Mouse (Mus musculus): ENCODE results near the gene Rexo1. TPM values are rescaled to one million over a fixed set of nuclear protein-coding genes. Genes with fewer than 3 reads are reported as not detected.
A peak's percentile ranks its signal among the peaks of the same experiment; 100 is the strongest.

Rexo1 gene
- polyA plus RNA-seq, 1 experiment from 2014 or later = 22.3 TPM

GRCm38 (mm10) chr10:80604988-80605387 is 43.6 kb upstream of the Rexo1 start:
- ATAC-seq = no peak
- Histone ChIP-seq H3K4me3 (ENCODE audit: low read depth, low read length) (no peak overlapping the region), H3K27ac (ENCODE audit: low read depth, low read length) (no peak overlapping the region), H3K9ac (ENCODE audit: low read length) (no peak overlapping the region), H3K36me3 (ENCODE audit: control insufficient read depth, insufficient read depth, low read length) (peaks cover 38% of the 10 kb centered on the region), H3K4me2 (ENCODE audit: low read length) (no peak overlapping the region), H3K9me3 (replicated peaks; ENCODE audit: control insufficient read depth, low read length) (no peaks in the 10 kb centered on the region), H3K4me1 (ENCODE audit: control insufficient read depth, insufficient read depth, low read length) (peaks cover 14% of the 10 kb centered on the region), H3K27me3 (replicated peaks; ENCODE audit: control insufficient read depth, insufficient read depth, low read length) (no peaks in the 10 kb centered on the region)
- no peak for DNase-seq (ENCODE audit: low spot score)
- WGBS = 91% methylated on average over 2 of the region's 2 CpGs

GRCm38 (mm10) chr10:80604001-80604509 is 42.7 kb upstream of the Rexo1 start:
- H3K9ac ChIP-seq (ENCODE audit: low read length) = peak overlapping the region; percentile 69
- WGBS = 94% methylated on average over 7 of the region's 7 CpGs
- ATAC-seq (no peak), DNase-seq (ENCODE audit: low spot score) (no peak)
- peak overlapping the region; percentile 89 for H3K4me2 ChIP-seq (ENCODE audit: low read length)
- peaks cover 30% of the 10 kb centered on the region for H3K36me3 ChIP-seq (ENCODE audit: control insufficient read depth, insufficient read depth, low read length)
- peaks cover 14% of the 10 kb centered on the region for H3K4me1 ChIP-seq (ENCODE audit: control insufficient read depth, insufficient read depth, low read length)
- H3K27ac ChIP-seq (ENCODE audit: low read depth, low read length) = no peak overlapping the region
- H3K4me3 ChIP-seq (ENCODE audit: low read depth, low read length) = peak overlapping the region; percentile 59; the same call in 1 of the 2 replicates
- H3K27me3 ChIP-seq (replicated peaks; ENCODE audit: control insufficient read depth, insufficient read depth, low read length) = no peaks in the 10 kb centered on the region
- H3K9me3 ChIP-seq (replicated peaks; ENCODE audit: control insufficient read depth, low read length) = no peaks in the 10 kb centered on the region

GRCm38 (mm10) chr10:80603364-80603763 is 42.0 kb upstream of the Rexo1 start:
- H3K4me1 ChIP-seq (ENCODE audit: control insufficient read depth, insufficient read depth, low read length) = peaks cover 14% of the 10 kb centered on the region
- 38% methylated on average over 7 of the region's 7 CpGs for WGBS
- H3K27ac ChIP-seq (ENCODE audit: low read depth, low read length) = peak overlapping the region; percentile 73
- no peaks in the 10 kb centered on the region for H3K9me3 ChIP-seq (replicated peaks; ENCODE audit: control insufficient read depth, low read length)
- peak overlapping the region; percentile 89 for H3K4me2 ChIP-seq (ENCODE audit: low read length)
- ATAC-seq (no peak), DNase-seq (ENCODE audit: low spot score) (no peak)
- peak overlapping the region; percentile 69 for H3K9ac ChIP-seq (ENCODE audit: low read length)
- H3K36me3 ChIP-seq (ENCODE audit: control insufficient read depth, insufficient read depth, low read length) = peaks cover 23% of the 10 kb centered on the region
- H3K27me3 ChIP-seq (replicated peaks; ENCODE audit: control insufficient read depth, insufficient read depth, low read length) = no peaks in the 10 kb centered on the region
- H3K4me3 ChIP-seq (ENCODE audit: low read depth, low read length) = peak overlapping the region; percentile 59

GRCm38 (mm10) chr10:80602698-80603325 is 41.5 kb upstream of the Rexo1 start, which contains the start of the genes Scamp4 and Adat3:
Scamp4 (plus strand) TSS chr10:80602872.
Adat3 (plus strand) TSS chr10:80602880.
- Histone ChIP-seq H3K9me3 (replicated peaks; ENCODE audit: control insufficient read depth, low read length) (no peaks in the 10 kb centered on the region), H3K27me3 (replicated peaks; ENCODE audit: control insufficient read depth, insufficient read depth, low read length) (no peaks in the 10 kb centered on the region), H3K4me3 (ENCODE audit: low read depth, low read length) (peak within 1 kb of the TSS; percentile 59), H3K4me2 (ENCODE audit: low read length) (peak within 1 kb of the TSS; percentile 89), H3K9ac (ENCODE audit: low read length) (peak within 1 kb of the TSS; percentile 69), H3K36me3 (ENCODE audit: control insufficient read depth, insufficient read depth, low read length) (peaks cover 17% of the 10 kb centered on the region), H3K4me1 (ENCODE audit: control insufficient read depth, insufficient read depth, low read length) (peaks cover 14% of the 10 kb centered on the region), H3K27ac (ENCODE audit: low read depth, low read length) (peak within 1 kb of the TSS; percentile 73)
- ATAC-seq = peak; percentile 98
- DNase-seq (ENCODE audit: low spot score) = peak; percentile 98
- under 1% methylated on average over 54 of the region's 54 CpGs for WGBS

- no peaks in the 10 kb centered on the region for H3K27me3 ChIP-seq (replicated peaks; ENCODE audit: control insufficient read depth, insufficient read depth, low read length)
- no peak overlapping the region for H3K4me2 ChIP-seq (ENCODE audit: low read length)
- H3K4me1 ChIP-seq (ENCODE audit: control insufficient read depth, insufficient read depth, low read length) = no peaks in the 10 kb centered on the region
- ATAC-seq = no peak
- 47% methylated on average over 4 of the region's 4 CpGs for WGBS
- no peaks in the 10 kb centered on the region for H3K9me3 ChIP-seq (replicated peaks; ENCODE audit: control insufficient read depth, low read length)
- no peak overlapping the region for H3K27ac ChIP-seq (ENCODE audit: low read depth, low read length)
- H3K36me3 ChIP-seq (ENCODE audit: control insufficient read depth, insufficient read depth, low read length) = no peaks in the 10 kb centered on the region
- H3K9ac ChIP-seq (ENCODE audit: low read length) = no peak overlapping the region
- H3K4me3 ChIP-seq (ENCODE audit: low read depth, low read length) = no peak overlapping the region
- no peak for DNase-seq (ENCODE audit: low spot score)
Observed at GRCm38 (mm10) chr10:80596318-80596717, 35.0 kb upstream of the Rexo1 start.

GRCm38 (mm10) chr10:80589879-80590854 is 28.8 kb upstream of the Rexo1 start, which contains the start of gene Abhd17a:
Abhd17a (minus strand) TSS chr10:80590341.
- under 1% methylated on average over 66 of the region's 73 CpGs for WGBS
- DNase-seq (ENCODE audit: low spot score) = peak; percentile 99

GRCm38 (mm10) chr10:80589127-80589878 is 27.9 kb upstream of the Rexo1 start:
- WGBS = 21% methylated on average over 12 of the region's 12 CpGs
- Histone ChIP-seq H3K27me3 (replicated peaks; ENCODE audit: control insufficient read depth, insufficient read depth, low read length) (no peaks in the 10 kb centered on the region), H3K27ac (ENCODE audit: low read depth, low read length) (peak overlapping the region; percentile 58; the same call in 1 of the 2 replicates), H3K4me3 (ENCODE audit: low read depth, low read length) (peak overlapping the region; percentile 89), H3K36me3 (ENCODE audit: control insufficient read depth, insufficient read depth, low read length) (peaks cover 7% of the 10 kb centered on the region; the same call in 1 of the 2 replicates), H3K9ac (ENCODE audit: low read length) (peak overlapping the region; percentile 90), H3K4me2 (ENCODE audit: low read length) (peak overlapping the region; percentile 99), H3K4me1 (ENCODE audit: control insufficient read depth, insufficient read depth, low read length) (peaks cover 9% of the 10 kb centered on the region), H3K9me3 (replicated peaks; ENCODE audit: control insufficient read depth, low read length) (no peaks in the 10 kb centered on the region)
- DNase-seq (ENCODE audit: low spot score) = no peak
- ATAC-seq = no peak

More at GRCm38 (mm10) chr10:80589879-80590854, 28.8 kb upstream of the Rexo1 start, which contains the start of gene Abhd17a:
- peak; percentile 98 for ATAC-seq
- Histone ChIP-seq H3K9ac (ENCODE audit: low read length) (peak within 1 kb of the TSS; percentile 90), H3K4me2 (ENCODE audit: low read length) (peak within 1 kb of the TSS; percentile 99), H3K27me3 (replicated peaks; ENCODE audit: control insufficient read depth, insufficient read depth, low read length) (no peaks in the 10 kb centered on the region), H3K36me3 (ENCODE audit: control insufficient read depth, insufficient read depth, low read length) (peaks cover 7% of the 10 kb centered on the region; the same call in 1 of the 2 replicates), H3K4me3 (ENCODE audit: low read depth, low read length) (peak within 1 kb of the TSS; percentile 89), H3K27ac (ENCODE audit: low read depth, low read length) (peak within 1 kb of the TSS; percentile 58; the same call in 1 of the 2 replicates), H3K4me1 (ENCODE audit: control insufficient read depth, insufficient read depth, low read length) (peaks cover 9% of the 10 kb centered on the region), H3K9me3 (replicated peaks; ENCODE audit: control insufficient read depth, low read length) (no peaks in the 10 kb centered on the region)

- Histone ChIP-seq H3K27me3 (replicated peaks; ENCODE audit: control insufficient read depth, insufficient read depth, low read length) (no peaks in the 10 kb centered on the region), H3K4me3 (ENCODE audit: low read depth, low read length) (no peak overlapping the region), H3K4me1 (ENCODE audit: control insufficient read depth, insufficient read depth, low read length) (peaks cover 9% of the 10 kb centered on the region), H3K9me3 (replicated peaks; ENCODE audit: control insufficient read depth, low read length) (no peaks in the 10 kb centered on the region), H3K27ac (ENCODE audit: low read depth, low read length) (no peak overlapping the region), H3K4me2 (ENCODE audit: low read length) (no peak overlapping the region), H3K36me3 (ENCODE audit: control insufficient read depth, insufficient read depth, low read length) (peaks cover 18% of the 10 kb centered on the region), H3K9ac (ENCODE audit: low read length) (peak overlapping the region; percentile 1; the same call in 1 of the 2 replicates)
- DNase-seq (ENCODE audit: low spot score) (no peak), ATAC-seq (no peak)
- 47% methylated on average over 4 of the region's 4 CpGs for WGBS
Observed at GRCm38 (mm10) chr10:80587305-80587657, 25.9 kb upstream of the Rexo1 start.
